Mouse (Mus musculus) CH12.LX (cell line): ENCODE measurements around the gene Siglec1. TPM values are rescaled to one million over a fixed set of nuclear protein-coding genes. Genes with fewer than 3 reads are reported as not detected.

Experiments used
- DNase-seq: peaks from one replicate; pipeline ENCODE4 v3.0.0-alpha.2; 2013; ENCODE audit errors: extremely low read depth
- H3K27ac ChIP-seq: 2 replicates; pipeline ENCODE4 v1.5.1; 2012; ENCODE audit warnings: low read depth, mild to moderate bottlenecking, control low read depth, moderate library complexity; ENCODE audit not compliant: insufficient read depth
- H3K27me3 ChIP-seq: replicated peaks from 2 replicates; pipeline ENCODE3; 2012; ENCODE audit warnings: inconsistent platforms
- H3K36me3 ChIP-seq, 2 experiments: replicated peaks in 1 of 2; 2 replicates each; pipeline versions ENCODE3 to v1.6.1; 2012; ENCODE audit warnings: inconsistent platforms in 1 of 2, low read length in 1 of 2, mild to moderate bottlenecking in 1 of 2, mixed read lengths in 1 of 2, moderate library complexity in 1 of 2; ENCODE audit not compliant: control insufficient read depth in 1 of 2, insufficient read depth in 1 of 2
- H3K4me1 ChIP-seq, 2 experiments: 2 replicates each; pipeline ENCODE4 v1.6.1; 2012; ENCODE audit warnings: inconsistent platforms in 1 of 2, moderate library complexity in 1 of 2; ENCODE audit not compliant: insufficient read depth in 2 of 2, control insufficient read depth in 1 of 2
- H3K4me2 ChIP-seq: 2 replicates; pipeline ENCODE4 v1.6.1; 2012; ENCODE audit warnings: low read depth, mild to moderate bottlenecking, control low read depth; ENCODE audit not compliant: poor library complexity, insufficient read depth, severe bottlenecking
- H3K4me3 ChIP-seq, 3 experiments: fragments of 150-350 bp in 1 of 3; sonication (generic) in 1 of 3; replicated peaks in 1 of 3; 2 replicates each; pipeline versions ENCODE3 to v1.5.1; 2011 to 2012; ENCODE audit warnings: low read depth in 2 of 3, low read length in 2 of 3, mild to moderate bottlenecking in 2 of 3, moderate library complexity in 2 of 3, control low read depth in 1 of 3, improper control_type of control experiment in 1 of 3, inconsistent platforms in 1 of 3, mixed read lengths in 1 of 3; ENCODE audit not compliant: poor library complexity in 1 of 3
- H3K79me2 ChIP-seq: replicated peaks from 2 replicates; pipeline ENCODE4 v1.6.1; 2012; ENCODE audit warnings: mild to moderate bottlenecking, moderate library complexity; ENCODE audit not compliant: control insufficient read depth, poor library complexity, insufficient read depth, severe bottlenecking; ENCODE audit errors: extremely low read depth
- H3K9ac ChIP-seq: 2 replicates; pipeline ENCODE4 v1.6.1; 2012; ENCODE audit warnings: low read depth, mild to moderate bottlenecking, control low read depth, moderate library complexity; ENCODE audit not compliant: insufficient read depth
- H3K9me3 ChIP-seq: replicated peaks from 2 replicates; pipeline ENCODE3; 2012; ENCODE audit warnings: low read length, inconsistent platforms, mixed read lengths
- BHLHE40 ChIP-seq: IDR thresholded peaks from 2 replicates; pipeline ENCODE4 v1.6.1; 2011; ENCODE audit warnings: mild to moderate bottlenecking, low read depth, low read length, improper control_type of control experiment
- CHD1 ChIP-seq: IDR thresholded peaks from 2 replicates; pipeline ENCODE4 v1.6.1; 2012; ENCODE audit warnings: low read depth, low read length, improper control_type of control experiment, inconsistent platforms
- CHD2 ChIP-seq: IDR thresholded peaks from 2 replicates; pipeline ENCODE4 v1.6.1; 2011; ENCODE audit warnings: low read length, improper control_type of control experiment
- CTCF ChIP-seq, 2 experiments: IDR thresholded peaks in 1 of 2; conservative IDR thresholded peaks in 1 of 2; 2 replicates each; pipeline ENCODE4 v1.5.1; 2011 to 2012; ENCODE audit warnings: low read depth in 2 of 2, low read length in 2 of 2, improper control_type of control experiment in 1 of 2, inconsistent platforms in 1 of 2, mild to moderate bottlenecking in 1 of 2, moderate library complexity in 1 of 2
- ELF1 ChIP-seq: IDR thresholded peaks from 2 replicates; pipeline ENCODE4 v1.6.1; 2014; ENCODE audit warnings: low read depth, mild to moderate bottlenecking, inconsistent platforms, low read length, improper control_type of control experiment
- EP300 ChIP-seq: IDR thresholded peaks from 2 replicates; pipeline ENCODE4 v1.6.1; 2011; ENCODE audit warnings: low read length, improper control_type of control experiment
- ETS1 ChIP-seq: conservative IDR thresholded peaks from 2 replicates; pipeline ENCODE4 v1.6.1; 2012; ENCODE audit warnings: low read depth, mild to moderate bottlenecking, inconsistent platforms, low read length, improper control_type of control experiment, moderate library complexity
- GABPA ChIP-seq: IDR thresholded peaks from 2 replicates; pipeline ENCODE4 v1.6.1; 2012; ENCODE audit warnings: low read depth, low read length, improper control_type of control experiment, inconsistent platforms; ENCODE audit not compliant: insufficient replicate concordance
- HCFC1 ChIP-seq: IDR thresholded peaks from 2 replicates; pipeline ENCODE4 v1.6.1; 2012; ENCODE audit warnings: low read depth, mild to moderate bottlenecking, inconsistent platforms, low read length, improper control_type of control experiment
- IRF4 ChIP-seq: IDR thresholded peaks from 2 replicates; pipeline ENCODE4 v1.6.1; 2014; ENCODE audit warnings: low read depth, mild to moderate bottlenecking, inconsistent platforms, low read length, improper control_type of control experiment
- JUN ChIP-seq: IDR thresholded peaks from 2 replicates; pipeline ENCODE4 v1.6.1; 2011; ENCODE audit warnings: low read depth, mild to moderate bottlenecking, low read length, improper control_type of control experiment, moderate library complexity; ENCODE audit not compliant: insufficient read depth
- JUND ChIP-seq: conservative IDR thresholded peaks from 2 replicates; pipeline ENCODE4 v1.6.1; 2011; ENCODE audit warnings: low read depth, low read length, improper control_type of control experiment
- MAFK ChIP-seq: IDR thresholded peaks from 2 replicates; pipeline ENCODE4 v1.6.1; 2011; ENCODE audit warnings: low read length, improper control_type of control experiment; ENCODE audit not compliant: insufficient replicate concordance
- MAX ChIP-seq: IDR thresholded peaks from 2 replicates; pipeline ENCODE4 v1.6.1; 2011; ENCODE audit warnings: low read length, improper control_type of control experiment
- MEF2A ChIP-seq: IDR thresholded peaks from 2 replicates; pipeline ENCODE4 v1.6.1; 2014; ENCODE audit warnings: low read depth, mild to moderate bottlenecking, inconsistent platforms, low read length, improper control_type of control experiment, borderline replicate concordance
- MXI1 ChIP-seq: IDR thresholded peaks from 2 replicates; pipeline ENCODE4 v1.6.1; 2011; ENCODE audit warnings: mild to moderate bottlenecking, low read depth, low read length, improper control_type of control experiment
- NELFE ChIP-seq: IDR thresholded peaks from 2 replicates; pipeline ENCODE4 v1.6.1; 2011; ENCODE audit warnings: low read depth, low read length, improper control_type of control experiment
- POLR2A ChIP-seq: IDR thresholded peaks from 2 replicates; pipeline ENCODE4 v1.6.1; 2011; ENCODE audit warnings: low read depth, mild to moderate bottlenecking, improper control_type of control experiment, low read length
- RAD21 ChIP-seq: IDR thresholded peaks from 2 replicates; pipeline ENCODE4 v1.6.1; 2011; ENCODE audit warnings: low read depth, mild to moderate bottlenecking, low read length, improper control_type of control experiment, moderate library complexity
- RCOR1 ChIP-seq: conservative IDR thresholded peaks from 2 replicates; pipeline ENCODE4 v1.6.1; 2012; ENCODE audit warnings: low read depth, mild to moderate bottlenecking, inconsistent platforms, low read length, improper control_type of control experiment
- SIN3A ChIP-seq: IDR thresholded peaks from 2 replicates; pipeline ENCODE4 v1.6.1; 2012; ENCODE audit warnings: low read length, improper control_type of control experiment, inconsistent platforms
- UBTF ChIP-seq: IDR thresholded peaks from 2 replicates; pipeline ENCODE4 v1.6.1; 2012; ENCODE audit warnings: low read depth, mild to moderate bottlenecking, inconsistent platforms, low read length, improper control_type of control experiment, moderate library complexity
- USF1 ChIP-seq: IDR thresholded peaks from 2 replicates; pipeline ENCODE4 v1.6.1; 2014; ENCODE audit warnings: low read depth, mild to moderate bottlenecking, inconsistent platforms, low read length, improper control_type of control experiment
- ZC3H11A ChIP-seq: IDR thresholded peaks from 2 replicates; pipeline ENCODE4 v1.6.1; 2012; ENCODE audit warnings: low read depth, mild to moderate bottlenecking, inconsistent platforms, low read length, improper control_type of control experiment
- ZKSCAN1 ChIP-seq: IDR thresholded peaks from 2 replicates; pipeline ENCODE4 v1.6.1; 2012; ENCODE audit warnings: low read depth, inconsistent platforms, low read length, improper control_type of control experiment, borderline replicate concordance
- ZMIZ1 ChIP-seq: IDR thresholded peaks from 2 replicates; pipeline ENCODE4 v1.6.1; 2012; ENCODE audit warnings: low read depth, mild to moderate bottlenecking, inconsistent platforms, low read length, improper control_type of control experiment
- ZNF384 ChIP-seq: IDR thresholded peaks from 2 replicates; pipeline ENCODE4 v1.6.1; 2012; ENCODE audit warnings: low read depth, low read length, improper control_type of control experiment, inconsistent platforms
- dilution Hi-C: fragments of 300-500 bp; cut with MboI; formaldehyde crosslinking; loops from 2 replicates; pipeline ENCODE4 v1.14.3; 2020; ENCODE audit warnings: low sequenced_read_pairs; ENCODE audit not compliant: extremely low pct_unique_long_range_greater_than_20kb, extremely low pct_ligation_motif_present
- in situ Hi-C: fragments of 300-500 bp; cut with MboI; formaldehyde crosslinking; loops from 3 replicates; pipeline ENCODE4 v1.14.3; 2019; ENCODE audit warnings: low sequenced_read_pairs, low pct_ligation_motif_present, low pct_unique_long_range_greater_than_20kb, mixed read lengths
- polyA plus RNA-seq: library from polyadenylated mRNA; unstranded; fragments of >175 nt; gene quantifications from 2 replicates; pipeline ENCODE4 v1.2.1, GENCODE M21; 2012; ENCODE audit warnings: low read depth; ENCODE audit not compliant: insufficient read length
- total RNA-seq, 2 experiments: library from RNA; depleted of rRNA; stranded (reverse); fragments of 300-350 nt in 1 of 2; fragments of >200 nt in 1 of 2; gene quantifications; 2 replicates each; pipeline ENCODE4 v1.2.3; 2012 to 2014

Gene Siglec1
- total and polyA plus RNA-seq, 3 experiments, result not detected

- Histone ChIP-seq H3K9ac (no peak overlapping the region), H3K4me2 (no peak overlapping the region), H3K36me3 (no peaks in the 10 kb centered on the region), H3K9me3 (no peaks in the 10 kb centered on the region), H3K27ac (no peak overlapping the region), H3K79me2 (no peaks in the 10 kb centered on the region), H3K27me3 (peaks cover 37% of the 10 kb centered on the region), H3K4me3 (no peak overlapping the region), H3K4me1 (peaks cover 13 to 49% of the 10 kb centered on the region in 2 experiments)
- dilution Hi-C loops, result no loop called here
- in situ Hi-C loops, result no loop called here
- DNase-seq, result no peak
- TF ChIP-seq GABPA, result no peak
- no peak for TF ChIP-seq MXI1
- no peak for TF ChIP-seq SIN3A
- TF ChIP-seq CHD1, result no peak
- TF ChIP-seq BHLHE40, result no peak
- no peak for TF ChIP-seq POLR2A
- TF ChIP-seq ZMIZ1, result no peak
- no peak for TF ChIP-seq UBTF
- no peak for TF ChIP-seq JUND
- TF ChIP-seq ZKSCAN1, result no peak
Observed at GRCm38 (mm10) chr2:131124166-131124565, 37.6 kb upstream of the Siglec1 start.

- TF ChIP-seq ZNF384, result no peak
- no peak for TF ChIP-seq ELF1
- no peak for TF ChIP-seq ZC3H11A
- no peak for TF ChIP-seq ZKSCAN1
- TF ChIP-seq CHD1, result no peak
- no peak for TF ChIP-seq USF1
- TF ChIP-seq UBTF, result no peak
- Histone ChIP-seq H3K4me3 (no peak overlapping the region), H3K79me2 (no peaks in the 10 kb centered on the region), H3K27me3 (peaks cover 15% of the 10 kb centered on the region), H3K9me3 (no peaks in the 10 kb centered on the region), H3K27ac (no peak overlapping the region), H3K4me1 (peaks cover 0 to under 1% of the 10 kb centered on the region in 2 experiments; a peak in 1 of 4 replicates), H3K4me2 (no peak overlapping the region), H3K36me3 (no peaks in the 10 kb centered on the region), H3K9ac (no peak overlapping the region)
- DNase-seq, result no peak
- dilution Hi-C loops (no loop called here), in situ Hi-C loops (no loop called here)
Observed at GRCm38 (mm10) chr2:131118968-131119574, 32.5 kb upstream of the Siglec1 start.

DNA sequence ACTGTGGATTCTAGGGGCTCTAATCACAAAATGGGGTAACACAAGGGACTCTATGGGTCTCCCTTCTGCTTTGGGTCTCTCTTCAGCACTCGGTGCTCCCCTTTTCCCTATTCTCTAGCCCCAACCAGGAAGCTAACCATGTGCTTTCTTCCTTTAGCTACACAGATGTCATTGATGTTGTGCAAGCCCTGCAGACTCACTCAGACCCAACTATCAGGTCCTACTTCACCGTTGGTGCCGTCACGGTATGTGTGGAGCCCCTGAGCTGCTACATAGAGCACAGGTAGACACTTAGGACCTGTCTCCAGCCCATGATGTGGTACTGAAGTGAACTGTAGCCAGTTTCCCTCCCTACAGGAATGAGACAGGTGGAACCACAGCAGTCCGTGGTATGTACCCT is 19.4 kb upstream of the Siglec1 start:
- no peaks in the 10 kb centered on the region for H3K36me3 ChIP-seq
- in situ Hi-C loops, result no loop called here
- DNase-seq, result no peak
- H3K79me2 ChIP-seq, result no peaks in the 10 kb centered on the region
- no peak overlapping the region for H3K27ac ChIP-seq
- no peaks in the 10 kb centered on the region for H3K4me1 ChIP-seq
- H3K4me3 ChIP-seq, result no peak overlapping the region
- dilution Hi-C loops, result no loop called here
- no peak overlapping the region for H3K9ac ChIP-seq
- H3K4me2 ChIP-seq, result no peak overlapping the region
- peaks cover 6% of the 10 kb centered on the region for H3K27me3 ChIP-seq
- H3K9me3 ChIP-seq, result no peaks in the 10 kb centered on the region
- TF ChIP-seq JUN (no peak), HCFC1 (no peak), MAX (no peak), IRF4 (no peak), ELF1 (no peak), MEF2A (no peak), ETS1 (no peak), RCOR1 (no peak), BHLHE40 (no peak), MAFK (no peak), EP300 (no peak), RAD21 (no peak), CTCF (conservative IDR thresholded peaks at IDR 0.05 in 1 of 2, IDR thresholded peaks at IDR 0.05 in 1 of 2; ENCODE audit: low read depth in 2 of 2, low read length in 2 of 2) (no peak), ZC3H11A (no peak), CHD2 (no peak), NELFE (no peak), JUND (no peak)
